Mouse (Mus musculus) embryonic fibroblast, embryonic 13.5 days (primary cell): Measurements from ENCODE around the gene Rab14. TPM values are rescaled to one million over a fixed set of nuclear protein-coding genes. Genes with fewer than 3 reads are reported as not detected.
A peak's percentile ranks its signal among the peaks of the same experiment; 100 is the strongest.

Source experiments
- H3K27ac ChIP-seq: 2 replicates; pipeline ENCODE4 v1.5.1; 2012; ENCODE audit warnings: low read length, control low read depth, inconsistent platforms; ENCODE audit not compliant: insufficient read depth
- H3K4me1 ChIP-seq: 2 replicates; pipeline ENCODE4 v1.6.1; 2011; ENCODE audit warnings: low read length; ENCODE audit not compliant: control insufficient read depth, insufficient read depth
- H3K4me3 ChIP-seq: 2 replicates; pipeline ENCODE4 v1.5.1; 2011; ENCODE audit warnings: mild to moderate bottlenecking, control low read depth, low read length; ENCODE audit not compliant: insufficient read depth
- CTCF ChIP-seq: IDR thresholded peaks from 2 replicates; pipeline ENCODE4 v1.5.1; 2011; ENCODE audit warnings: mild to moderate bottlenecking, control low read depth, low read length, moderate library complexity, borderline replicate concordance; ENCODE audit not compliant: insufficient read depth
- POLR2A ChIP-seq: IDR thresholded peaks from 2 replicates; pipeline ENCODE4 v1.6.1; 2011; ENCODE audit warnings: low read depth, mild to moderate bottlenecking, control low read depth, low read length, moderate library complexity
- polyA plus RNA-seq: library from polyadenylated mRNA; stranded (reverse); fragments of >200 nt; gene quantifications from 2 replicates; pipeline ENCODE4 v1.2.4, GENCODE M21; 2011; ENCODE audit warnings: low read depth; ENCODE audit not compliant: missing spikeins, insufficient read length

Gene Rab14
- 151 and 159 TPM in 2 replicates for polyA plus RNA-seq

GRCm38 (mm10) chr2:35200898-35201668, at the start of gene Rab14:
Gene Rab14 (minus strand): TSS chr2:35201120.
- H3K4me1 ChIP-seq, result peaks cover 6% of the 10 kb centered on the region; the same call in 1 of the 2 replicates
- TF ChIP-seq POLR2A, result peak; percentile 93
- TF ChIP-seq CTCF, result no peak
- H3K27ac ChIP-seq, result peak within 1 kb of the TSS; percentile 85

GRCm38 (mm10) chr2:35247763-35248162, 46.8 kb upstream of the Rab14 start:
- Histone ChIP-seq H3K4me3 (no peak overlapping the region), H3K27ac (no peak overlapping the region), H3K4me1 (no peaks in the 10 kb centered on the region)
- TF ChIP-seq POLR2A (no peak), CTCF (no peak)

More at GRCm38 (mm10) chr2:35200898-35201668, at the start of gene Rab14:
- peak within 1 kb of the TSS; percentile 90 for H3K4me3 ChIP-seq

- TF ChIP-seq CTCF (no peak), POLR2A (no peak)
- Histone ChIP-seq H3K27ac (no peak overlapping the region), H3K4me1 (no peaks in the 10 kb centered on the region)
Observed at GRCm38 (mm10) chr2:35244241-35244640, 43.3 kb upstream of the Rab14 start.

DNA sequence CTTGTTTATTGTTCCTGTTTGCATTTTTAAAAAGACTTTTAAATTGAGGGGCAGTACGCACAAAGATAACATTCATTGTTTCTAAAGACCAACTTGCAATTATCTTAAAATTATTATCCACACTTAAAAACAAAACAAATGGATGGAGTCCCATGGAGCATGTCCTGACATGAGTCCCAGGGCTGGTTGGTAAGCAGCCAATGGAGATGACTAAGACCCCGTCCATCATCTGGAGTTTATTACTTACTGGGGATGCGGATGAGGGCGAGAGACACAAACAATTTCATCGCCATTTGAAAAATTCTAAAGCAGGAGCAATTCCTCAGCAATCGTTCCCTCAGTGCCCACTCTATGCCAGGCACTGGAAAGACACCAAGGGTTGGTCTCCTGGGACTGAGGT, 34.1 kb upstream of the Rab14 start:
- Histone ChIP-seq H3K4me3 (no peak overlapping the region), H3K27ac (peak overlapping the region; percentile 99), H3K4me1 (peaks cover 11% of the 10 kb centered on the region; the same call in 1 of the 2 replicates)
- no peak for TF ChIP-seq POLR2A
- no peak for TF ChIP-seq CTCF

More at GRCm38 (mm10) chr2:35244241-35244640, 43.3 kb upstream of the Rab14 start:
- H3K4me3 ChIP-seq, result no peak overlapping the region

DNA sequence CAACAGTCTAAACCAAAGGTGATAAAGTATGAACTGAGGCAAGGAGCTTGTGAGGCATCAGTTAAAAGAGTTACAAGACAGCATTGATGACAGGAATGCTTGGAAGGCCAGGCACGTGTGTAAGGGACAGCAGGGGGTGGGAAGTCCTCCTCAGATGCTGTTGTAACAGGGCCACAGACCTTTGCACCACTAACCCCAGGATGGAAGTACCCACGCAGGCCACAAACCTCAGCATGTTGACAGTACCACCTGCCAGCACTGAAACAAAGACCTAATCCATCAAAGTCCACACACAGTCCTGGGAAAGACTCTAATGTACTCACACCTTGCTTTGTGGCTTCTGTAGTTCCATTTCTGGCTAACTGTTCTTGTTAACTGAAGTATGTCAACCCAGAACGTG, 33.0 kb upstream of the Rab14 start:
- Histone ChIP-seq H3K27ac (peak overlapping the region; percentile 99), H3K4me3 (no peak overlapping the region), H3K4me1 (peaks cover 19% of the 10 kb centered on the region; the same call in 1 of the 2 replicates)
- TF ChIP-seq CTCF, result no peak
- no peak for TF ChIP-seq POLR2A

GRCm38 (mm10) chr2:35232595-35233445, 31.9 kb upstream of the Rab14 start:
- H3K4me3 ChIP-seq, result no peak overlapping the region
- peaks cover 24% of the 10 kb centered on the region; the same call in 1 of the 2 replicates for H3K4me1 ChIP-seq
- H3K27ac ChIP-seq, result no peak overlapping the region
- TF ChIP-seq POLR2A (no peak), CTCF (no peak)

DNA sequence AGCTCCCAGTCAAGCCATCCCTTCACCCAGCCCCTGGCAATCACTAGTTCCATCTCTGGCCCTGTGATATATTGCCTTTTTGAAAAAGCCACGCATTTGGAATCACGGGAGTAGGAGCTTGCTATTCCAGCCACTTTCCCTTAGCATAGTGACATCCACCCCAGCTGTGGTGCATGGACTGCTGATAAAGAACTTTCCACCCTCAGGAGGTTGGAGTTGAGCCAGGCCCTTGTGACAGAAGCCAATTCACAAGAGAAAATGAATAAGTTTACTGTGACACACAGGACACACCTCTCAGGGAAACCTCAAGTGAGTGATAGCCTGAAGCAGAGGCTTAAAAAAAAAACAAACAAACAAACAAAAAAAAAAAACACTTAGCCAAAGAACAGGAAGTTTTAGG, 31.0 kb upstream of the Rab14 start:
- TF ChIP-seq POLR2A (no peak), CTCF (no peak)

DNA sequence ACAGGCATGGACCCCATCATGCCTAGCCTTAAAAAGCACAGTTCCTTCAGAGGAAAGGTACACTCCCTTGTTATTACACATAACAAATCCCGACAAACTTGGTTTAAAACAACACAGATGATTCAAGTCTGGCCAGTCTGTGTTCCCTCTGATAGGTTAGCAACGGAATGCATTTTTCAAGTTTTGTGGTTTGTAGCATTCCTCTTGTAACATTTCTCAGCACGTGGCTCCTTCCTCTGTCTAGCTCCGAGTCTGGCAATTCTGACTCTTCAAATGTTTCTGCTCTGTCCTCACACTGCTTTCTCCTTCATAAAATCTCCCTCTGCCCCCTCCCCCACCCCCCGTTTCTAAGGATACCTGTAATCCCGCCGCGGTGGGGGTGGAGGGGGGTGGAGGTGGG, 29.3 kb upstream of the Rab14 start:
- no peak for TF ChIP-seq CTCF
- TF ChIP-seq POLR2A, result peak; percentile 40; the same call in 1 of the 2 replicates
- H3K27ac ChIP-seq, result peak overlapping the region; percentile 96
- no peak overlapping the region for H3K4me3 ChIP-seq
- H3K4me1 ChIP-seq, result peaks cover 19% of the 10 kb centered on the region; the same call in 1 of the 2 replicates

More for the DNA sequence above, 31.0 kb upstream of the Rab14 start:
- H3K27ac ChIP-seq, result 0 out of 2 replicates have a peak overlapping the region, but pooled peaks have one; percentile 89
- H3K4me3 ChIP-seq, result no peak overlapping the region
- H3K4me1 ChIP-seq, result peaks cover 24% of the 10 kb centered on the region; the same call in 1 of the 2 replicates

DNA sequence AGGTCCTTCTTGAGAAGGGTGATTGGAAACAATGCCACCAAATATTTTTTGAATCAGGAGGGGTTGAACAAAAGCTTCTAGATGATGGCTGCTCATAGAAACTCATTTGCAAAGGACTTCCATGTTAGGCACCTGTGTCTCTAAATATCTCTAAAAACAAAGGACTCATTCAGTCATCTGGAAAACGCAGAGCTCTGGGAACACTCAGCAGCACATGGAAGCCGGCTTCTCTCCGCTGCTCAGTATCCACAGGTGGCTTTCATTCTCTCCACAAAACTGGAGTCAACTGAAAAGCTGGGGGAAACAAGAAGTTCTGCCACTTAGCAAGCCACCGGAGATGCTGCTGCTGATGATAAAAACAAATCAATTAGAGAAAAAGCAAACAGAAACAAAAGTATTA, 27.2 kb upstream of the Rab14 start:
- Histone ChIP-seq H3K4me1 (peaks cover 18% of the 10 kb centered on the region; the same call in 1 of the 2 replicates), H3K4me3 (no peak overlapping the region), H3K27ac (no peak overlapping the region)
- TF ChIP-seq CTCF, result no peak
- no peak for TF ChIP-seq POLR2A
